Mouse (Mus musculus) ES-CJ7 (cell line): ENCODE data around the gene Wfdc8.

Experiments
- DNase-seq: peaks from one replicate; pipeline ENCODE4 v3.0.0; 2011; ENCODE audit warnings: low read depth, low spot score

Wfdc8 gene

GRCm38 (mm10) chr2:164562391-164563188 is 50.8 kb downstream of the Wfdc8 start, which contains the start of gene Wfdc2:
Gene Wfdc2 (plus strand): TSS chr2:164562413.
- peak; percentile 86 for DNase-seq

GRCm38 (mm10) chr2:164560106-164560505 is 53.3 kb downstream of the Wfdc8 start:
- no peak for DNase-seq

GRCm38 (mm10) chr2:164558991-164559645 is 54.3 kb downstream of the Wfdc8 start:
- DNase-seq: peak; percentile 65

GRCm38 (mm10) chr2:164558426-164558825 is 55.0 kb downstream of the Wfdc8 start:
- no peak for DNase-seq

- DNase-seq: no peak
Measured at GRCm38 (mm10) chr2:164551502-164551901, 61.9 kb downstream of the Wfdc8 start.

GRCm38 (mm10) chr2:164550895-164551269 is 62.5 kb downstream of the Wfdc8 start:
- DNase-seq: no peak

- no peak for DNase-seq
Measured at GRCm38 (mm10) chr2:164549963-164550894, 63.2 kb downstream of the Wfdc8 start.

GRCm38 (mm10) chr2:164549338-164549737 is 64.1 kb downstream of the Wfdc8 start:
- no peak for DNase-seq
